Mouse (Mus musculus): ENCODE measurements around the gene Eno3.

- TF ChIP-seq CHD2 (IDR thresholded peaks at IDR 0.05; ENCODE audit: low read depth, low read length), result no peak
- TF ChIP-seq ZC3H11A (IDR thresholded peaks at IDR 0.05; ENCODE audit: borderline replicate concordance, low read depth, low read length), result no peak
- TF ChIP-seq HCFC1 (IDR thresholded peaks at IDR 0.05; ENCODE audit: borderline replicate concordance, insufficient read depth, low read length), result no peak
- TF ChIP-seq MAFK (IDR thresholded peaks at IDR 0.05; ENCODE audit: insufficient read depth, low read depth, low read length), result no peak
Observed at GRCm38 (mm10) chr11:70660571-70660970, 3.6 kb downstream of the Eno3 start.

Measured in ES-E14 (cell line).